Mouse (Mus musculus): Measurements from ENCODE around the gene Phlda3. TPM values are rescaled to one million over a fixed set of nuclear protein-coding genes. Genes with fewer than 3 reads are reported as not detected.

Phlda3 gene
- polyA plus RNA-seq, 1 experiment: 62.1 TPM

DNA sequence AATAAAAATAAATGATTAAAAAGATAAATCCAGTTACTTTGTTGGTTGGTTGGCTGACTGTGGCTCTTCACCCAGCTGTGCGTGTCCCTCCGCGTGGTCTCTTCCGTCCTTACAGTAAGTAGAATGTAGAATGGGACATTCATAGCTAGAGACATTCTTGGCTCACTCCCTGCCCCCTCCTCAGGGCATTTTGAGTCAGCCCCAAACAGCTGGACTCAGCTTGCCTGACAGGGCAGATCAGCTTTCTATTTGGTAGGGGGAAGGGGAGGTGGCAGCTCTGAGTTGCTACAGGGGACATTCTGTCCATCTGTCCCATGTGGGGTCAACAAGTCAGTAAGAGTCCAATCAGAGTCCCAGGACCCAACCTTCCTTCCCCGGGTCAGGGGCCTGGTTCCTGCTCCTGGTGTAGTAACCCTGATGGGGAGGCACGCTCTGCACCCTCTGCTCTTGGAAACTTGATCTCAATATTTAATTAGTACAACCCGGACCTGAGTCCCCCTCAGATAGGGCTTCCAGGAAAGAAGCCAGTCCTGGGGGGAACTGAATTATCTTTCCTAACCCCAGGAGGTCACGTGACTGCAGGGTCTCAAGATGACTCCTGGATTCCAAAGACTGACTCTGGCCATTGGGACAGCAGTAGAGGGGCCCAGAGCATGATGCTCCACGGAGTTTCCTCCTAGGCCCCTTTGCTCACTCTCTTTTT is 2.3 kb upstream of the Phlda3 start:
- Histone ChIP-seq H3K4me1 (replicated peaks; ENCODE audit: control insufficient read depth, insufficient read depth, low read length) (peaks cover 14% of the 10 kb centered on the region), H3K27ac (ENCODE audit: control insufficient read depth, insufficient read depth, low read length) (no peak overlapping the region), H3K27me3 (ENCODE audit: control insufficient read depth, insufficient read depth, low read length) (no peaks in the 10 kb centered on the region), H3K36me3 (ENCODE audit: control insufficient read depth, insufficient read depth, low read length) (no peaks in the 10 kb centered on the region), H3K4me3 (ENCODE audit: control insufficient read depth, insufficient read depth, low read length) (no peak overlapping the region)
- no peak for TF ChIP-seq POLR2A (IDR thresholded peaks at IDR 0.05; ENCODE audit: control insufficient read depth, extremely low read depth, insufficient read depth, low read length, poor library complexity)
- TF ChIP-seq CTCF (IDR thresholded peaks at IDR 0.05; ENCODE audit: borderline replicate concordance, control insufficient read depth, extremely low read depth, insufficient read depth, low read length, poor library complexity): no peak
- DNase-seq: no peak
- whole genome bisulfite sequencing: 94% methylated on average over 9 of the region's 9 CpGs

DNA sequence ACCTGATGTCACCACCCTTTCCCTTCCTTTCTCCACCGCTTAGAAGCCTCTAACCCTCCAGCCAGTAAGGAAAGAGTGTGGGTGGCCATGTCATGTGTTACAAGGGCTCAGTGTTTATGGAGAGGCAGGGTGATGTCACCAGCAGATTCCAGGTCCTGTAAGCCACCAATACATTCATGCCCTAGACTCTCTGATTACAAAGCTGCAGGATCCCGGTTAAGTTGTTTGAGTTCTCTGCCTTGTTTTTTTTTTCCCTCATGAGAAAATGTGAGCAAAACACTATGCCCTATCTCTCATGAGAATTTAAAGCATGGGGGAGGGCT is 1.8 kb upstream of the Phlda3 start:
- TF ChIP-seq POLR2A (IDR thresholded peaks at IDR 0.05; ENCODE audit: control insufficient read depth, extremely low read depth, insufficient read depth, low read length, poor library complexity) (no peak), CTCF (IDR thresholded peaks at IDR 0.05; ENCODE audit: borderline replicate concordance, control insufficient read depth, extremely low read depth, insufficient read depth, low read length, poor library complexity) (no peak)
- H3K36me3 ChIP-seq (ENCODE audit: control insufficient read depth, insufficient read depth, low read length): no peaks in the 10 kb centered on the region
- no peak for DNase-seq
- H3K4me1 ChIP-seq (replicated peaks; ENCODE audit: control insufficient read depth, insufficient read depth, low read length): peaks cover 14% of the 10 kb centered on the region
- no peaks in the 10 kb centered on the region for H3K27me3 ChIP-seq (ENCODE audit: control insufficient read depth, insufficient read depth, low read length)
- no peak overlapping the region for H3K4me3 ChIP-seq (ENCODE audit: control insufficient read depth, insufficient read depth, low read length)
- no peak overlapping the region for H3K27ac ChIP-seq (ENCODE audit: control insufficient read depth, insufficient read depth, low read length)
- 90% methylated on average over 2 of the region's 2 CpGs for WGBS

DNA sequence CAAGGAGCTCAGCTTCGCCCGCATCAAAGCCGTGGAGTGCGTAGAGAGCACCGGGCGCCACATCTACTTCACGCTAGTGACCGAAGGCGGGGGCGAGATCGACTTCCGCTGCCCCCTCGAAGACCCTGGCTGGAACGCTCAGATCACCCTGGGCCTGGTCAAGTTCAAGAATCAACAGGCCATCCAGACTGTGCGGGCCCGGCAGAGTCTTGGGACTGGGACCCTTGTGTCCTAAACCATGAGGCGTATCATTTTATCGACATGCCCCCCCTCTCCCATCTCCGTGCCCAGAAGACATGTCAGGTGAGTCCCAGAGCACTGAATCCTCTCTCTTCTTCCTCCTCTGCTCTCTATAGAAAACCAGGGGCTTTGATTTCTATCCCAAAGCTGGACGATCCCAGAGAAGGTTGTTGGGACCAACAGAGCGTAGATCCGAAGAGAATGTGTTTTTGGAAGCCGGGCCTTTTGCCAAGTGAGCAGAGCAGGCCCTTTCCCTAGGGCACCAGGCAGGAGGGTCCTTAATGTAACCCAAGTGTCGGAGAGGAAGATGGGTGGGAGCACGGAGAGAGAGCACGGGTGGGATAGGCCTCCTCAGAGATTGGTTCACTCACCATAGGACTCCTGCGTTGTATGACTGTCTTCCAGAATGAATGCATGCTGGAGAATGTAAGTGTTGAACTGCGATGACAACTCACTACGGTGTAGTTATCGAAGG is 830 bp downstream of the Phlda3 start:
- no peak for DNase-seq
- TF ChIP-seq CTCF (IDR thresholded peaks at IDR 0.05; ENCODE audit: borderline replicate concordance, control insufficient read depth, extremely low read depth, insufficient read depth, low read length, poor library complexity) (no peak), POLR2A (IDR thresholded peaks at IDR 0.05; ENCODE audit: control insufficient read depth, extremely low read depth, insufficient read depth, low read length, poor library complexity) (0 out of 2 replicates have a peak, but pooled peaks have one; percentile 40)
- Histone ChIP-seq H3K27ac (ENCODE audit: control insufficient read depth, insufficient read depth, low read length) (no peak overlapping the region), H3K4me1 (replicated peaks; ENCODE audit: control insufficient read depth, insufficient read depth, low read length) (peaks cover 14% of the 10 kb centered on the region), H3K4me3 (ENCODE audit: control insufficient read depth, insufficient read depth, low read length) (peak overlapping the region; percentile 65), H3K27me3 (ENCODE audit: control insufficient read depth, insufficient read depth, low read length) (no peaks in the 10 kb centered on the region), H3K36me3 (ENCODE audit: control insufficient read depth, insufficient read depth, low read length) (no peaks in the 10 kb centered on the region)
- 39% methylated on average over 30 of the region's 30 CpGs for WGBS

DNA sequence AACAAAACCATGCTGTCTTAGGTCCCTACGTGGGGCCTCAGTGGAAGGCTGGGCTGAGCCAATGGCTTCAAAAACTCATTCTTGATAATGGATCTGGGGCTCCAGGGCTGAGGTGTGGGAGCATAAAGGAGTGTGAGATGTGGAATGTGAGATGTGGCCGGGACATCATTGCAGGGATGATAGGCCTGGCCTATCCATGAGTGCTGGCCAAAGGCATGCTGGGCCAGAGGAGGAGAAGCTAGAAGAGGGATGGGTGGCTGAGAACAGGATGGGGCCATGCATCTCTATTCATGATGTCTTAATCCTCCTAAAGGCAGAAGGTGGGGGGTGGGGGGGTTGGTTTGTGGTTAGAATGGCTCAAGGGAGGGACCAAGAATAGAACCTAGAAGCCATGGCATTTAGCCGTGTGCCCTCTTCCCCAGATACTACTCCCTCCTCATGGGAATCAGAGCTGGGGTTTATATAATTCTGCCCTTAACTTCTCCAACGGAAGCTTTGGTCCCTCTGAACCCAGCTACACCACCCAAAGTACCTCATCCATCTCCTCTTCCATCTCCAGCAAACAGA is 1.5 kb downstream of the Phlda3 start:
- no peak for TF ChIP-seq CTCF (IDR thresholded peaks at IDR 0.05; ENCODE audit: borderline replicate concordance, control insufficient read depth, extremely low read depth, insufficient read depth, low read length, poor library complexity)
- TF ChIP-seq POLR2A (IDR thresholded peaks at IDR 0.05; ENCODE audit: control insufficient read depth, extremely low read depth, insufficient read depth, low read length, poor library complexity): no peak
- Histone ChIP-seq H3K27me3 (ENCODE audit: control insufficient read depth, insufficient read depth, low read length) (no peaks in the 10 kb centered on the region), H3K36me3 (ENCODE audit: control insufficient read depth, insufficient read depth, low read length) (no peaks in the 10 kb centered on the region), H3K4me3 (ENCODE audit: control insufficient read depth, insufficient read depth, low read length) (peak overlapping the region; percentile 65), H3K27ac (ENCODE audit: control insufficient read depth, insufficient read depth, low read length) (no peak overlapping the region), H3K4me1 (replicated peaks; ENCODE audit: control insufficient read depth, insufficient read depth, low read length) (peaks cover 14% of the 10 kb centered on the region)
- WGBS: 93% methylated on average over 4 of the region's 4 CpGs
- no peak for DNase-seq

DNA sequence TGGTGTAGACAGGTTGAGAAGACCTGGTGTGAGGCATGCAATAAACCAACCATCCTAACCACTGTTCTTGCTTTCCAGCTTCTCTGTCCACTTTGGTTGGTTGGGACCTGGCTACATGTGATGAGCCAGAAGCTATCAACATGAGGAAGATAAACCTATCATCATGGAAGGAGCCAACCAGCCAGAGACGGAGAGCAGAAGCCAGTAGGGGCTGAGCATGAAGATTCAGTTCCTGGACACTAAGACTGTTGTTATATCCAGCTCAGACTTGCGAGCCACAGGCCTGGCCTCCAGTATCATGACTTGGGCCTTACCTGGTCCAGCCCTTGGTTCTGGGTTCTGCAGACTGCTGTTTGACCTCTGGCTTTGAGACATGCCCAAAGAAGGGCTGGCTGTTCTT is 2.5 kb downstream of the Phlda3 start:
- no peaks in the 10 kb centered on the region for H3K36me3 ChIP-seq (ENCODE audit: control insufficient read depth, insufficient read depth, low read length)
- 96% methylated on average over 2 of the region's 2 CpGs for WGBS
- no peak for TF ChIP-seq POLR2A (IDR thresholded peaks at IDR 0.05; ENCODE audit: control insufficient read depth, extremely low read depth, insufficient read depth, low read length, poor library complexity)
- no peak for TF ChIP-seq CTCF (IDR thresholded peaks at IDR 0.05; ENCODE audit: borderline replicate concordance, control insufficient read depth, extremely low read depth, insufficient read depth, low read length, poor library complexity)
- no peaks in the 10 kb centered on the region for H3K27me3 ChIP-seq (ENCODE audit: control insufficient read depth, insufficient read depth, low read length)
- no peak overlapping the region for H3K4me3 ChIP-seq (ENCODE audit: control insufficient read depth, insufficient read depth, low read length)
- DNase-seq: no peak
- no peak overlapping the region for H3K27ac ChIP-seq (ENCODE audit: control insufficient read depth, insufficient read depth, low read length)
- peaks cover 14% of the 10 kb centered on the region for H3K4me1 ChIP-seq (replicated peaks; ENCODE audit: control insufficient read depth, insufficient read depth, low read length)

DNA sequence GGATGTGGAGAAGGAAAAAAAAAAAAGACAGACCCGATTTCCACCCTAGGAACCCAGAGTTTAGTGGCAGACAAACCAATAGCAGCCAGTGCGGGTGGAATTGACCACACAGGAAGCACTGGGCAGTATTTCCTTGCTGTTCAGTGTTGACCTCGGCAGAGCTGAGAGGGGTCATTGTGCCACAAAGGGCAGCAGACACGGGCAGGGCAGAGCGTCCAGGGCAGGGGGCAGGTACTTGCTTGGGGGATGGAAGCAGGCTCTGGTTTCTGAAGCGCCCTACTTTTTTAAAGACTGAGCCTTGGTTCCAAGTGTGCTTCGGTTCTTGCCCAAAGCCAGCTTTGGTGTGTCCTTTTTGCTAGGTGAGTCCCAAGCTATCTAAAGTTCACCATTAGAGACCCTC is 4.3 kb downstream of the Phlda3 start:
- TF ChIP-seq CTCF (IDR thresholded peaks at IDR 0.05; ENCODE audit: borderline replicate concordance, control insufficient read depth, extremely low read depth, insufficient read depth, low read length, poor library complexity): no peak
- Histone ChIP-seq H3K4me1 (replicated peaks; ENCODE audit: control insufficient read depth, insufficient read depth, low read length) (peaks cover 14% of the 10 kb centered on the region), H3K36me3 (ENCODE audit: control insufficient read depth, insufficient read depth, low read length) (no peaks in the 10 kb centered on the region), H3K4me3 (ENCODE audit: control insufficient read depth, insufficient read depth, low read length) (no peak overlapping the region), H3K27ac (ENCODE audit: control insufficient read depth, insufficient read depth, low read length) (no peak overlapping the region), H3K27me3 (ENCODE audit: control insufficient read depth, insufficient read depth, low read length) (no peaks in the 10 kb centered on the region)
- WGBS: 69% methylated on average over 7 of the region's 7 CpGs
- DNase-seq: no peak
